Mouse (Mus musculus): ENCODE measurements around the gene Nmi.

Nmi gene

DNA sequence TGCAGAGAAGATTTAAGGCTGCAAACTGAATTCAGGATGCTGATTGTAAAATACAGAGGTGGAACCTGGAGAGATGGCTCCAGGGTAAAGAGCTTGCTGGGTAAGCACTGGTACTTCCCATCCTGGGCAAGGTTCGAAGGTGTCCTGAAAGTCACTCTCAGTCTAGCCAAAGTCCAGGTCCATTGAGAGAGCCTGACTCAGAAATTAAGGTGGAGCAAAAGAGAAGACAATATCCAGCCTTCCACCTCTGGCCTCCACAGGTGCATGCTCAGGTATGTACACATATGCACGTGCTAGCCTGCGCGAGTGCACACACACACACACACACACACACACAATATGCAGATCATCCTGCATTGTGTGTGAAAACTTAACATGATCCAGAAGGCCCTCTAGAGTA, 2.4 kb downstream of the Nmi start:
- Histone ChIP-seq H3K36me3 (ENCODE audit: insufficient read depth, low read length) (no peaks in the 10 kb centered on the region), H3K4me3 (replicated peaks; ENCODE audit: low read length) (no peak overlapping the region), H3K27me3 (ENCODE audit: insufficient read depth, low read length) (peaks cover 7% of the 10 kb centered on the region), H3K4me1 (replicated peaks; ENCODE audit: low read depth, low read length) (peaks cover 5% of the 10 kb centered on the region; the same call in 1 of the 2 replicates), H3K9me3 (ENCODE audit: low read length) (no peaks in the 10 kb centered on the region)
- no peak for TF ChIP-seq NANOG (IDR thresholded peaks at IDR 0.05; ENCODE audit: borderline replicate concordance, low read length)
- no peak for TF ChIP-seq POU5F1 (IDR thresholded peaks at IDR 0.05; ENCODE audit: borderline replicate concordance, low read length)
- no peak for TF ChIP-seq CTCF (conservative IDR thresholded peaks at IDR 0.05; ENCODE audit: low read length)

DNA sequence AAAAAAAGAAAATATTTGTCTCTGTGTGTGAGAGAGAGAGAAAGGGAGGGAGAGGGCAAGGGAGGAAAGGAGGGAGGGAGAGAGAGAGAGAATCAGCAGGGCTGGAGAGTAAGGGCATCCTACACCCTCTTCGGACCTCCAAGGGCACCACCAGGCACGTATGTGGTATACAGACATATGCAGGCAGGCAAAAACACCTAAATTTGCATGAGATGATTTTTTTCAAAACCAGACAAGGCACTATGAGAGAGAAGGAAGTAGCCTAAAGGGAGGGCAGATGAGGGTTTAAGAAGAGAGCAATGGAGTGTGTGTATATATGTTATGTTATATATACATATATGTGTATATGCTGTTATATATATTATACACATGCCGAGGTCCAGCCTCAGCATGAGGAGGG, 6.0 kb downstream of the Nmi start:
- no peak for TF ChIP-seq CTCF (conservative IDR thresholded peaks at IDR 0.05; ENCODE audit: low read length)
- TF ChIP-seq POU5F1 (IDR thresholded peaks at IDR 0.05; ENCODE audit: borderline replicate concordance, low read length) = no peak
- TF ChIP-seq NANOG (IDR thresholded peaks at IDR 0.05; ENCODE audit: borderline replicate concordance, low read length) = no peak
- no peaks in the 10 kb centered on the region for H3K36me3 ChIP-seq (ENCODE audit: insufficient read depth, low read length)
- peaks cover 6% of the 10 kb centered on the region for H3K4me1 ChIP-seq (replicated peaks; ENCODE audit: low read depth, low read length)
- H3K9me3 ChIP-seq (ENCODE audit: low read length) = no peaks in the 10 kb centered on the region
- peaks cover 3% of the 10 kb centered on the region; the same call in 1 of the 2 replicates for H3K27me3 ChIP-seq (ENCODE audit: insufficient read depth, low read length)
- no peak overlapping the region for H3K4me3 ChIP-seq (replicated peaks; ENCODE audit: low read length)

DNA sequence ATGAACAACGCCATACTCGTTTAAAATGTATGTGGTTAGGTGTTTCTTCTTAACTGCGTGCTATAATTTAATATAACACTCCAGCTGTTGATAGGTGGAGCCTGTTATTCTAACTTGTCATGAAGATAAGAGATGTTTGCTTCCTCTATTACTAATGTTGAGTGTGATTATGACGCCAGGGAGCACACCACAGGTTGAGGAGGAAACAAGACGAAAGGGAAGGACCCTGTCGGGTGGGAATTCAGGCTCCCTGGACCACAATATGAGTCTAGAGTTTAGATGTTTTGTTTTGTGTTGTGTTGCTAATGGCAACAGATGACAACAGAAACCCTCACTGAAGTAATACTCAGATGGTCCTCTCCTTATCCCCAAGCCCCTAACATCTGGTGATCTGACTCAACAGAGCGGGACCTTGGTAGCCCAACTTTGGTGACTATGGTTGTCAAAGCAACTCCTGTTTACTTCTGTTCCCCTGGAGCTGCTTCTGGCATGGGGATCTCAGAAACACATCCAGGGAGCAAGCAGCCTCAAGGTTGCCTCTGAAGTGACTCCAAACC, 19.6 kb downstream of the Nmi start:
- Histone ChIP-seq H3K4me3 (replicated peaks; ENCODE audit: low read length) (no peak overlapping the region), H3K4me1 (replicated peaks; ENCODE audit: low read depth, low read length) (no peaks in the 10 kb centered on the region), H3K9me3 (ENCODE audit: low read length) (no peaks in the 10 kb centered on the region), H3K36me3 (ENCODE audit: insufficient read depth, low read length) (no peaks in the 10 kb centered on the region), H3K27me3 (ENCODE audit: insufficient read depth, low read length) (no peaks in the 10 kb centered on the region)
- no peak for TF ChIP-seq CTCF (conservative IDR thresholded peaks at IDR 0.05; ENCODE audit: low read length)

DNA sequence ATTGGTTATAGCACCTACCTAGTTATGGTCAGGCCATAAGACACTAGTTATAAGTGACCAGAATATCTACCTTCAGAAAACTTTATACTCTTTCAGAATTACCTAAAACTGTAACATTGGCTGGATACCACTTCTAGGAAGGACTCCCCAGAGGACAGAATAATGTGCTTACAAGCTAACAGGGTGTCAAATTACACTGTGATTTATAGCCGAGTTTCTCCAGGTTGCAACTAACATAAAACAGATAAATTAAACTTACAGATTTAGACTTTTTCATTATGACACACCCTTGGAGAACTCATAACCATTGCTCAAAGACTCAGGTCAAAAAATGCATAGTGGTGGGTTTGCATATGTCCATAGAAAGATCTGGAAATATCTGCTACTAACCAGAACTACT, 22.4 kb downstream of the Nmi start:
- no peaks in the 10 kb centered on the region for H3K36me3 ChIP-seq (ENCODE audit: insufficient read depth, low read length)
- H3K4me1 ChIP-seq (replicated peaks; ENCODE audit: low read depth, low read length) = no peaks in the 10 kb centered on the region
- TF ChIP-seq CTCF (conservative IDR thresholded peaks at IDR 0.05; ENCODE audit: low read length) = no peak
- TF ChIP-seq POU5F1 (IDR thresholded peaks at IDR 0.05; ENCODE audit: borderline replicate concordance, low read length) = no peak
- no peak for TF ChIP-seq NANOG (IDR thresholded peaks at IDR 0.05; ENCODE audit: borderline replicate concordance, low read length)
- H3K4me3 ChIP-seq (replicated peaks; ENCODE audit: low read length) = no peak overlapping the region
- no peaks in the 10 kb centered on the region for H3K27me3 ChIP-seq (ENCODE audit: insufficient read depth, low read length)
- H3K9me3 ChIP-seq (ENCODE audit: low read length) = peaks cover 6% of the 10 kb centered on the region; the same call in 1 of the 2 replicates

DNA sequence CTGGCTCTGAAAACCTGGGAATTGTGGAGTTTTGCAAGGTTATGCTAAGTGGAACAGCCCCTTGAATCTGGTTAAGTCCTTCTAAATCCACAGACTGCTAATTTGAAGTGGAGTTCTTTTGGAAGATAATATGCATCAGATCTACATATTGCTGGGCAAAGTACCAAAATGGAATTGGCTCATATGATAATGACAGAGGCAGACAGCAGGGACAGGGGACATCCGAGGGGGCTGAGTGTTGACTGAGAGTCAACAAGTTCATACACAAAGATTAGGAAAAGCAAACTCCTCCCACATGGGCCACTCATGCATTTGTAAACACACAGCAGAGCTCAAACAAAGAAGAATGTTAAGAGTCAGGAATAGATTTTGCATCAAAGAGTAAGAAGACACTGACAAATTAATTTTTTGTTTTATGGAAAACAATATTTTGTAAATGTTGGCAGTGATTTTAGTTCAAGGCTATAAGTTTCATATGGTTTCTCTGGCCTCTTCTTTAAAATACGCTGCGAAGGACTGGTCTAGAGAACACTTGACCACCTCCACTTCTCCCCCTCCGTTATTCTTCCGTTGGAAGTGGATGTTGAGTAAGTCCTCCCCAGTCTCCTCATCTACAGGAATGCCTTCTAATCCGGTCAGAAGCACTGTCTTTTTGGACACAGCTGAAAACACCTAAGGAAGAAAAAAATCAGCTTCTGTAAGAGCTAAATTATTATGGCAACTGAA, 25.0 kb downstream of the Nmi start:
- Histone ChIP-seq H3K36me3 (ENCODE audit: insufficient read depth, low read length) (no peaks in the 10 kb centered on the region), H3K9me3 (ENCODE audit: low read length) (peaks cover 6% of the 10 kb centered on the region; the same call in 1 of the 2 replicates), H3K27me3 (ENCODE audit: insufficient read depth, low read length) (peaks cover 2% of the 10 kb centered on the region; the same call in 1 of the 2 replicates), H3K4me3 (replicated peaks; ENCODE audit: low read length) (no peak overlapping the region), H3K4me1 (replicated peaks; ENCODE audit: low read depth, low read length) (no peaks in the 10 kb centered on the region)
- TF ChIP-seq POU5F1 (IDR thresholded peaks at IDR 0.05; ENCODE audit: borderline replicate concordance, low read length) (no peak), NANOG (IDR thresholded peaks at IDR 0.05; ENCODE audit: borderline replicate concordance, low read length) (no peak), CTCF (conservative IDR thresholded peaks at IDR 0.05; ENCODE audit: low read length) (no peak)

DNA sequence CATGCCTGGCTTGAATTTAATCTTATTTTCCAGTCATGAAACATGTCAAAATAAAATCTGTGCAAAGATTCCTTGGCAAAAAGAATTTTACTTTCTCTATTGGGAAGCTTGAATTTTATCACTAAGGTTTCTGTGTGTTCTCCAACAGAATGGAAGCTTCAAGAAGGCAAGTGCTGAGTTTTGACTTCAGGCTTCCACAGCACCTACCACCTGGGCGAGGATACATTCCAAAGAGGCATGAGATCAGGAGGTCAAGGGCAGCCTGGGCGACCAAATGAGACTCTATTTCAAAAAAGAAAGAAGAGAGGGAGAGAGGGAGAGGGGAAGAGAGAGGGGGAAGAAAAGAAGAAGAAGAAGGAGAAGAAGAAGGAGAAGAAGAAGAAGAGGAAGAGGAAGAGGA, 27.5 kb downstream of the Nmi start:
- TF ChIP-seq CTCF (conservative IDR thresholded peaks at IDR 0.05; ENCODE audit: low read length) = no peak
- TF ChIP-seq NANOG (IDR thresholded peaks at IDR 0.05; ENCODE audit: borderline replicate concordance, low read length) = no peak
- no peak for TF ChIP-seq POU5F1 (IDR thresholded peaks at IDR 0.05; ENCODE audit: borderline replicate concordance, low read length)
- H3K4me1 ChIP-seq (replicated peaks; ENCODE audit: low read depth, low read length) = no peaks in the 10 kb centered on the region
- H3K4me3 ChIP-seq (replicated peaks; ENCODE audit: low read length) = no peak overlapping the region
- H3K27me3 ChIP-seq (ENCODE audit: insufficient read depth, low read length) = peaks cover 2% of the 10 kb centered on the region; the same call in 1 of the 2 replicates
- peaks cover 6% of the 10 kb centered on the region; the same call in 1 of the 2 replicates for H3K9me3 ChIP-seq (ENCODE audit: low read length)
- no peaks in the 10 kb centered on the region for H3K36me3 ChIP-seq (ENCODE audit: insufficient read depth, low read length)

DNA sequence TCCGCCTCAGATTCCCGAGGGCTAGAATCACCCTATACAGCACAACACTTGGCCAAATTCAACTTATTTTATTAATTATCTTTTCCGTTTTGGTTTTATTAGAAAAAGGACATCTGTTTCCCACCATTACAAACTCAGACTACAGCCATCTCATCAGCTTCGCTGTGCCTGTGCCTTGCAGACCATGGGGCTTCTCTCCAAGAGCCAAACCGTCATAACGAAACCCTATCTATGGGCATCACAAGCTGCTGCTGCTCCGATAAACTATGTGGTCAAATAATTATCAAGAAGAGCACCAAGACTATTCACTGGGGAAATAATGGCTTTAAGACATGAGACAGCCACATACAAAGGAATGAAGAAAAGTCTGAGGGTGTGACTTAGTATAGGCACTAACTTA, 31.5 kb downstream of the Nmi start:
- Histone ChIP-seq H3K4me1 (replicated peaks; ENCODE audit: low read depth, low read length) (peaks cover 8% of the 10 kb centered on the region), H3K9me3 (ENCODE audit: low read length) (no peaks in the 10 kb centered on the region), H3K4me3 (replicated peaks; ENCODE audit: low read length) (no peak overlapping the region), H3K36me3 (ENCODE audit: insufficient read depth, low read length) (no peaks in the 10 kb centered on the region), H3K27me3 (ENCODE audit: insufficient read depth, low read length) (peaks cover 2% of the 10 kb centered on the region; the same call in 1 of the 2 replicates)
- no peak for TF ChIP-seq NANOG (IDR thresholded peaks at IDR 0.05; ENCODE audit: borderline replicate concordance, low read length)
- TF ChIP-seq CTCF (conservative IDR thresholded peaks at IDR 0.05; ENCODE audit: low read length) = no peak
- TF ChIP-seq POU5F1 (IDR thresholded peaks at IDR 0.05; ENCODE audit: borderline replicate concordance, low read length) = no peak

DNA sequence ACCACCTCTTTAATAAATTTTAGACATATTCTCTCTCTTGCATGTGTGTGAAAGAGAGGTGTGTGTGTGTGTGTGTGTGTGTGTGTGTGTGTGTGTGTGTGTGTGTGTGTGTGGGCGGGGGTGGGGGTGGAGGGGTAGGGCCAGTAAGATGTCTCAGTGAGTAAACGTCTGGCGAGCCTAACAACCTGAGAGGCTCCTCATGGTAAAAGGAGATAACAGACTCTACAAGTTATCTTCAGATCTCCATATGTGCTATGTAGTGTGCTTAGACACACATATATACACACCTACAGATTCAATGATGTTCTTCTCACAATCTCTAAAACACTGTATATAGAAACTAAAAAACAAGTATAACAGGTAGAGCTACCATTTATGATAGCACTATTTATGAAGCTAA, 34.5 kb downstream of the Nmi start:
- H3K4me1 ChIP-seq (replicated peaks; ENCODE audit: low read depth, low read length) = peaks cover 25% of the 10 kb centered on the region
- H3K9me3 ChIP-seq (ENCODE audit: low read length) = no peaks in the 10 kb centered on the region
- no peaks in the 10 kb centered on the region for H3K36me3 ChIP-seq (ENCODE audit: insufficient read depth, low read length)
- H3K4me3 ChIP-seq (replicated peaks; ENCODE audit: low read length) = no peak overlapping the region
- TF ChIP-seq NANOG (IDR thresholded peaks at IDR 0.05; ENCODE audit: borderline replicate concordance, low read length) (no peak), CTCF (conservative IDR thresholded peaks at IDR 0.05; ENCODE audit: low read length) (no peak), POU5F1 (IDR thresholded peaks at IDR 0.05; ENCODE audit: borderline replicate concordance, low read length) (no peak)
- H3K27me3 ChIP-seq (ENCODE audit: insufficient read depth, low read length) = peaks cover 22% of the 10 kb centered on the region

All from E14TG2a.4 (cell line).